Mouse (Mus musculus) liver, adult 2 months (tissue): ENCODE results near the gene Gnat1.

Experiments used
- CTCF ChIP-seq: fragments of 200-500 bp; IDR thresholded peaks from 2 replicates; pipeline ENCODE4 v1.5.1; 2011; ENCODE audit warnings: low read depth, low read length, control low read depth
- POLR2A ChIP-seq: fragments of 200-500 bp; IDR thresholded peaks from 2 replicates; pipeline ENCODE4 v1.6.1; 2011; ENCODE audit warnings: low read length, control low read depth; ENCODE audit not compliant: insufficient read depth; ENCODE audit errors: extremely low read depth

GRCm38 (mm10) chr9:107702606-107703185 is 23.2 kb upstream of the Gnat1 start:
- TF ChIP-seq CTCF (no peak), POLR2A (no peak)
